Mouse (Mus musculus): ENCODE results near the gene Fcrla. TPM values are rescaled to one million over a fixed set of nuclear protein-coding genes. Genes with fewer than 3 reads are reported as not detected.
A peak's percentile ranks its signal among the peaks of the same experiment; 100 is the strongest.

Gene Fcrla
- polyA plus RNA-seq, 1 experiment from 2014 or later = not detected

GRCm38 (mm10) chr1:170868905-170869283 is 58.5 kb downstream of the Fcrla start:
- no peak overlapping the region for H3K27ac ChIP-seq (ENCODE audit: low read depth, low read length)
- 0 out of 2 replicates have a peak, but pooled peaks cover 3% of the 10 kb centered on the region for H3K4me1 ChIP-seq (ENCODE audit: control insufficient read depth, insufficient read depth, low read length)
- peak; percentile 54; the same call in 1 of the 2 replicates for ATAC-seq (ENCODE audit: insufficient read depth, low FRiP score, low TSS enrichment)
- peak overlapping the region; percentile 75 for H3K4me2 ChIP-seq (ENCODE audit: low read depth)
- no peak overlapping the region for H3K9ac ChIP-seq (ENCODE audit: low read length)
- H3K36me3 ChIP-seq (ENCODE audit: control insufficient read depth, insufficient read depth, low read length) = no peaks in the 10 kb centered on the region
- peak overlapping the region; percentile 86 for H3K4me3 ChIP-seq (ENCODE audit: low read depth, low read length)
- no peaks in the 10 kb centered on the region for H3K27me3 ChIP-seq (ENCODE audit: control insufficient read depth, insufficient read depth, low read length)
- 19% methylated on average over 14 of the region's 14 CpGs for WGBS
- no peaks in the 10 kb centered on the region for H3K9me3 ChIP-seq (ENCODE audit: control insufficient read depth, low read length)
- DNase-seq (ENCODE audit: low spot score) = no peak

GRCm38 (mm10) chr1:170868107-170868904 is 59.1 kb downstream of the Fcrla start:
- Histone ChIP-seq H3K9ac (ENCODE audit: low read length) (no peak overlapping the region), H3K9me3 (ENCODE audit: control insufficient read depth, low read length) (no peaks in the 10 kb centered on the region), H3K4me3 (ENCODE audit: low read depth, low read length) (peak overlapping the region; percentile 86), H3K27me3 (ENCODE audit: control insufficient read depth, insufficient read depth, low read length) (no peaks in the 10 kb centered on the region), H3K4me1 (ENCODE audit: control insufficient read depth, insufficient read depth, low read length) (0 out of 2 replicates have a peak, but pooled peaks cover 3% of the 10 kb centered on the region), H3K36me3 (ENCODE audit: control insufficient read depth, insufficient read depth, low read length) (no peaks in the 10 kb centered on the region), H3K27ac (ENCODE audit: low read depth, low read length) (no peak overlapping the region), H3K4me2 (ENCODE audit: low read depth) (peak overlapping the region; percentile 75)
- DNase-seq (ENCODE audit: low spot score) = peak; percentile 73
- under 1% methylated on average over 33 of the region's 33 CpGs for WGBS
- peak; percentile 63 for ATAC-seq (ENCODE audit: insufficient read depth, low FRiP score, low TSS enrichment)

GRCm38 (mm10) chr1:170867691-170868105 is 59.7 kb downstream of the Fcrla start, which contains the start of gene Atf6:
Atf6 (minus strand) TSS chr1:170867771.
- Histone ChIP-seq H3K9ac (ENCODE audit: low read length) (peak within 1 kb of the TSS; percentile 86), H3K27ac (ENCODE audit: low read depth, low read length) (0 out of 2 replicates have a peak within 1 kb of the TSS, but pooled peaks have one; percentile 14), H3K9me3 (ENCODE audit: control insufficient read depth, low read length) (no peaks in the 10 kb centered on the region), H3K4me1 (ENCODE audit: control insufficient read depth, insufficient read depth, low read length) (0 out of 2 replicates have a peak, but pooled peaks cover 3% of the 10 kb centered on the region), H3K27me3 (ENCODE audit: control insufficient read depth, insufficient read depth, low read length) (no peaks in the 10 kb centered on the region), H3K4me3 (ENCODE audit: low read depth, low read length) (peak within 1 kb of the TSS; percentile 86), H3K4me2 (ENCODE audit: low read depth) (peak within 1 kb of the TSS; percentile 75), H3K36me3 (ENCODE audit: control insufficient read depth, insufficient read depth, low read length) (no peaks in the 10 kb centered on the region)
- WGBS = under 1% methylated on average over 25 of the region's 25 CpGs
- DNase-seq (ENCODE audit: low spot score) (peak; percentile 94), ATAC-seq (ENCODE audit: insufficient read depth, low FRiP score, low TSS enrichment) (peak; percentile 81)

Other genes with a start within 250 kb of the Fcrla start
- gene Atf6, start 59.8 kb downstream of the Fcrla start, polyA plus RNA-seq (2014; fragmentation: Nextera tagmentation; extraction: Ambion mirVana) = 10.7 and 11.9 TPM in 2 replicates
- gene Gm26620, start 42.5 kb downstream of the Fcrla start, polyA plus RNA-seq (2014; fragmentation: Nextera tagmentation; extraction: Ambion mirVana) = 0.56 TPM in 1 of 2 replicates, not detected in the other
- 32.9 and 37.4 TPM in 2 replicates for gene Dusp12, start 42.0 kb downstream of the Fcrla start, polyA plus RNA-seq (2014; fragmentation: Nextera tagmentation; extraction: Ambion mirVana)
- 0.29 TPM in 1 of 2 replicates, not detected in the other for gene Fcrlb, start 14.6 kb downstream of the Fcrla start, polyA plus RNA-seq (2014; fragmentation: Nextera tagmentation; extraction: Ambion mirVana)
- gene Fcgr2b, start 49.0 kb upstream of the Fcrla start, polyA plus RNA-seq (2014; fragmentation: Nextera tagmentation; extraction: Ambion mirVana) = 0.16 TPM in 1 of 2 replicates, not detected in the other
- gene Fcgr4, start 91.3 kb upstream of the Fcrla start, polyA plus RNA-seq (2014; fragmentation: Nextera tagmentation; extraction: Ambion mirVana) = 0.19 and 0.26 TPM in 2 replicates
- 5.6 and 6.7 TPM in 2 replicates for gene Fcgr3, start 137.4 kb upstream of the Fcrla start, polyA plus RNA-seq (2014; fragmentation: Nextera tagmentation; extraction: Ambion mirVana)
- gene Cfap126, start 186.3 kb upstream of the Fcrla start, polyA plus RNA-seq (2014; fragmentation: Nextera tagmentation; extraction: Ambion mirVana) = 2.2 and 2.8 TPM in 2 replicates
- 280 and 291 TPM in 2 replicates for gene Sdhc, start 223.0 kb upstream of the Fcrla start, polyA plus RNA-seq (2014; fragmentation: Nextera tagmentation; extraction: Ambion mirVana)
- 2.9 and 4.2 TPM in 2 replicates for gene Mpz, start 223.1 kb upstream of the Fcrla start, polyA plus RNA-seq (2014; fragmentation: Nextera tagmentation; extraction: Ambion mirVana)